Mouse (Mus musculus) erythroblast, embryonic 14.5 days (primary cell): ENCODE measurements around the gene Egln1.

Experiments used
- GATA1 ChIP-seq: IDR thresholded peaks from 2 replicates; pipeline ENCODE4 v1.6.1; 2012; ENCODE audit warnings: low read length, inconsistent platforms, mixed read lengths
- TAL1 ChIP-seq: IDR thresholded peaks from 3 replicates; pipeline ENCODE4 v1.6.1; 2012; ENCODE audit warnings: low read length, inconsistent platforms, mixed read lengths

DNA sequence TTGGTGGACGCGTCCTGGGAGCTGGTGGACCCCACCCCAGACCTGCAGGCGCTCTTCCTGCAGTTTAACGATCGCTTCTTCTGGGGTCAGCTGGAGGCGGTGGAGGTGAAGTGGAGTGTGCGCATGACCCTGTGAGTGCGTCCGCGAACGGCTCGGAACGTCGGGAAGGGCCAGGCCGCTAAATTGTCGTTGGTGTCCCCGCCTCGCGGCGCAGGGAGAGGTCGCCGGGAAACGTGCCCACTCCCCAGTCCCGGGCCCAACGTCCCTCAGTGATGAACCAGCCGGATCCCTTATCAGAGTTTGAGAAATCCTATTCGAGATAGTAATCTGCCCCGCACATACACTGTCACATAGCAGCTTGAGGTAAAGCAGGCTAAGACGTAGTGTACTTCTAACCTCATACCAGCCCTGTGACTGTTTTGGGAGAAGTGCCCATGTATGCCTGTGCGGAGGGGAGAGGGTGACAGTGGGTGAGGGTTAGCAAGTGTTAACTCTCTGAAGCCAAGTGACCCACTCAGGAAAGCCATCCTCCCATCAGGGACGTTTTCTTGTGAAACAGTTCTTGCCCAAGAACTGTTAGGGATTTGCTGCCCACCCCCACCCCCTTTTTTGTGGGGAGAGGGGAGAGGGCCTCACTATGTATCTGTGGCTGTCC, 50.7 kb downstream of the Egln1 start:
- TF ChIP-seq GATA1 = no peak
- no peak for TF ChIP-seq TAL1
